Mouse (Mus musculus) spleen, postnatal 14 days (tissue): Measurements from ENCODE around the gene Ldb2.

Experiments used
- DNase-seq, 2 experiments: peaks; one replicate each; pipeline ENCODE4 v3.0.0; 2021 to 2022; ENCODE audit warnings: low spot score in 2 of 2

Ldb2 gene

GRCm38 (mm10) chr5:44719872-44720271, 79.6 kb downstream of the Ldb2 start:
- no peak for DNase-seq

GRCm38 (mm10) chr5:44714508-44714907, 85.0 kb downstream of the Ldb2 start:
- no peak for DNase-seq

GRCm38 (mm10) chr5:44713181-44713789, 86.2 kb downstream of the Ldb2 start:
- no peak for DNase-seq

- no peak for DNase-seq
These were observed 88.3 kb downstream of the Ldb2 start for GRCm38 (mm10) chr5:44711211-44711610.

- DNase-seq = no peak
These were observed 89.2 kb downstream of the Ldb2 start for GRCm38 (mm10) chr5:44710132-44710871.

GRCm38 (mm10) chr5:44709276-44709675, 90.2 kb downstream of the Ldb2 start:
- DNase-seq = no peak

- DNase-seq = no peak
These were observed 91.5 kb downstream of the Ldb2 start for GRCm38 (mm10) chr5:44707946-44708345.

- no peak for DNase-seq
These were observed 92.3 kb downstream of the Ldb2 start for GRCm38 (mm10) chr5:44706997-44707698.

- no peak for DNase-seq
These were observed 101.5 kb downstream of the Ldb2 start for GRCm38 (mm10) chr5:44697993-44698392.

- DNase-seq = no peak
These were observed 102.9 kb downstream of the Ldb2 start for GRCm38 (mm10) chr5:44696548-44696947.

GRCm38 (mm10) chr5:44693674-44694073, 105.8 kb downstream of the Ldb2 start:
- DNase-seq = no peak

GRCm38 (mm10) chr5:44686344-44686743, 113.1 kb downstream of the Ldb2 start:
- no peak for DNase-seq

GRCm38 (mm10) chr5:44681054-44681638, 118.3 kb downstream of the Ldb2 start:
- DNase-seq = no peak

GRCm38 (mm10) chr5:44677814-44678213, 121.7 kb downstream of the Ldb2 start:
- DNase-seq = no peak

- DNase-seq = no peak
These were observed 123.2 kb downstream of the Ldb2 start for GRCm38 (mm10) chr5:44676145-44676754.

GRCm38 (mm10) chr5:44670336-44670735, 129.1 kb downstream of the Ldb2 start:
- no peak for DNase-seq

- no peak for DNase-seq
These were observed 131.6 kb downstream of the Ldb2 start for GRCm38 (mm10) chr5:44667907-44668306.

- no peak for DNase-seq
These were observed 132.1 kb downstream of the Ldb2 start for GRCm38 (mm10) chr5:44667383-44667782.

- no peak for DNase-seq
These were observed 139.8 kb downstream of the Ldb2 start for GRCm38 (mm10) chr5:44659651-44660050.

- no peak for DNase-seq
These were observed 142.8 kb downstream of the Ldb2 start for GRCm38 (mm10) chr5:44656707-44657106.

GRCm38 (mm10) chr5:44654403-44654802, 145.1 kb downstream of the Ldb2 start:
- no peak for DNase-seq

GRCm38 (mm10) chr5:44646842-44647190, 152.7 kb downstream of the Ldb2 start:
- no peak for DNase-seq
